Mouse (Mus musculus) hindbrain, embryonic 16.5 days (tissue): ENCODE data around the gene Arhgap44. TPM values are rescaled to one million over a fixed set of nuclear protein-coding genes. Genes with fewer than 3 reads are reported as not detected.

ENCODE experiments used
- ATAC-seq: fragments of 200-750 bp; cut with Nextera tagmentation; 2 replicates; pipeline ENCODE4 v1.8.0; 2017; ENCODE audit warnings: moderate TSS enrichment, moderate library complexity
- H3K27ac ChIP-seq: fragments of 300-500 bp; sonication (generic); 2 replicates; pipeline ENCODE4 v1.5.1; 2014; ENCODE audit warnings: low read depth, mild to moderate bottlenecking, control low read depth, low read length, moderate library complexity
- H3K27me3 ChIP-seq: fragments of 300-500 bp; sonication (generic); replicated peaks from 2 replicates; pipeline ENCODE4 v1.6.1; 2014; ENCODE audit warnings: low read length; ENCODE audit not compliant: control insufficient read depth, insufficient read depth
- H3K36me3 ChIP-seq: fragments of 300-500 bp; sonication (generic); 2 replicates; pipeline ENCODE4 v1.6.1; 2014; ENCODE audit warnings: mild to moderate bottlenecking, low read length, moderate library complexity, mixed read lengths; ENCODE audit not compliant: control insufficient read depth, insufficient read depth
- H3K4me1 ChIP-seq: fragments of 300-500 bp; sonication (generic); 2 replicates; pipeline ENCODE4 v1.6.1; 2014; ENCODE audit warnings: low read depth, low read length; ENCODE audit not compliant: control insufficient read depth, insufficient read depth
- H3K4me2 ChIP-seq: fragments of 300-500 bp; sonication (generic); 2 replicates; pipeline ENCODE4 v1.6.1; 2014; ENCODE audit warnings: mild to moderate bottlenecking, low read length, control low read depth, moderate library complexity
- H3K4me3 ChIP-seq: fragments of 300-500 bp; sonication (generic); 2 replicates; pipeline ENCODE4 v1.5.1; 2014; ENCODE audit warnings: mild to moderate bottlenecking, low read length, control low read depth, moderate library complexity
- H3K9ac ChIP-seq: fragments of 300-500 bp; sonication (generic); 2 replicates; pipeline ENCODE4 v1.6.1; 2014; ENCODE audit warnings: low read depth, mild to moderate bottlenecking, control low read depth, low read length, moderate library complexity
- H3K9me3 ChIP-seq: fragments of 300-500 bp; sonication (generic); 2 replicates; pipeline ENCODE4 v1.6.1; 2014; ENCODE audit warnings: mild to moderate bottlenecking, low read length, moderate library complexity; ENCODE audit not compliant: control insufficient read depth
- WGBS: fragments of 180-500 bp; shearing (Covaris S2); extraction: QIAGEN DNeasy Blood & Tissue Kit; methylation state at CpG from one replicate; pipeline ENCODE4 v1.1.7; 2014; 5-methylcytosine and 5-hydroxymethylcytosine counted together
- polyA plus RNA-seq: library from polyadenylated mRNA; unstranded; fragments of >200 nt; fragmentation: Nextera tagmentation; extraction: Ambion mirVana; gene quantifications from 2 replicates; pipeline ENCODE4 v1.2.1, GENCODE M21; 2015

The Arhgap44 gene
- polyA plus RNA-seq, 1 experiment from 2014 or later, result 21.8 TPM

DNA sequence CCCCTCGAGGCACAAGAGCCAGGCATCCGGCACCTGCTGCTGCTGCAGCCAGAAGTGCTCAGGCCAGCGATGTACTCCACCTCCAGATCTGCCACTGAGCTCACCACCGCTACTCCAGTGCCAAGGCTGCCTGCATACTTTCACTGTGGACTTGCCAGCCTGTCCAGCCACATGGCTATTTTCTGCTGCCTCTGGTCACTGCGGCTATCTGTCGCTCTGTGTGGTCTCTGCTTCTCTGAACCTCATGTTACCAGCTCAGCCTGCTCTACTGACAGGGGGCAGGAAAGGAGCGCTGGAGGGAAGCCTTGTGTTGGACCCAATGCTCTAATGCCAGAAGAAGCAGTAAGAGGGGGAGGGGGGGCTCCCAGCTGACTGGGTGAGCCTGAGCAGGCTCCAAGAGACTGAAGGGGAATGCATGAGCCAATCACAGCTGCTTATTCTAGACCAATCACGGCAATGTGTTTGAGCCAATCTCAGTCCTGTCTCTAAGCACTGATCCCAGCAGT, 37.8 kb downstream of the Arhgap44 start:
- peaks cover 18% of the 10 kb centered on the region for H3K4me1 ChIP-seq
- peak; percentile 92 for ATAC-seq
- H3K9ac ChIP-seq, result no peak overlapping the region; the same call in 1 of the 2 replicates
- H3K27me3 ChIP-seq, result no peaks in the 10 kb centered on the region
- no peak overlapping the region for H3K4me3 ChIP-seq
- no peaks in the 10 kb centered on the region for H3K36me3 ChIP-seq
- H3K27ac ChIP-seq, result peak overlapping the region; percentile 44; the same call in 1 of the 2 replicates
- 54% methylated on average over 8 of the region's 8 CpGs for WGBS
- H3K4me2 ChIP-seq, result peak overlapping the region; percentile 7; the same call in 1 of the 2 replicates
- no peaks in the 10 kb centered on the region for H3K9me3 ChIP-seq

- Histone ChIP-seq H3K4me2 (no peak overlapping the region), H3K27me3 (no peaks in the 10 kb centered on the region), H3K9ac (no peak overlapping the region), H3K27ac (no peak overlapping the region), H3K9me3 (no peaks in the 10 kb centered on the region), H3K4me3 (no peak overlapping the region), H3K36me3 (no peaks in the 10 kb centered on the region), H3K4me1 (peaks cover 9% of the 10 kb centered on the region)
- WGBS, result 89% methylated on average over 4 of the region's 4 CpGs
- ATAC-seq, result no peak
Observed at GRCm38 (mm10) chr11:65120276-65120675, 42.5 kb downstream of the Arhgap44 start.

GRCm38 (mm10) chr11:65115811-65116210, 47.0 kb downstream of the Arhgap44 start:
- H3K4me3 ChIP-seq, result no peak overlapping the region
- no peak overlapping the region for H3K4me2 ChIP-seq
- no peaks in the 10 kb centered on the region for H3K27me3 ChIP-seq
- ATAC-seq, result no peak
- H3K36me3 ChIP-seq, result no peaks in the 10 kb centered on the region
- H3K27ac ChIP-seq, result no peak overlapping the region
- no peaks in the 10 kb centered on the region for H3K9me3 ChIP-seq
- 89% methylated on average over 6 of the region's 6 CpGs for WGBS
- no peak overlapping the region for H3K9ac ChIP-seq
- H3K4me1 ChIP-seq, result peaks cover 11% of the 10 kb centered on the region

GRCm38 (mm10) chr11:65112086-65112485, 50.7 kb downstream of the Arhgap44 start:
- no peak overlapping the region for H3K4me2 ChIP-seq
- no peaks in the 10 kb centered on the region for H3K9me3 ChIP-seq
- no peak overlapping the region for H3K4me3 ChIP-seq
- ATAC-seq, result no peak
- peaks cover 21% of the 10 kb centered on the region for H3K4me1 ChIP-seq
- H3K27me3 ChIP-seq, result no peaks in the 10 kb centered on the region
- H3K27ac ChIP-seq, result no peak overlapping the region
- H3K9ac ChIP-seq, result peak overlapping the region; percentile 25; the same call in 1 of the 2 replicates
- 38% methylated on average over 4 of the region's 4 CpGs for WGBS
- no peaks in the 10 kb centered on the region for H3K36me3 ChIP-seq

DNA sequence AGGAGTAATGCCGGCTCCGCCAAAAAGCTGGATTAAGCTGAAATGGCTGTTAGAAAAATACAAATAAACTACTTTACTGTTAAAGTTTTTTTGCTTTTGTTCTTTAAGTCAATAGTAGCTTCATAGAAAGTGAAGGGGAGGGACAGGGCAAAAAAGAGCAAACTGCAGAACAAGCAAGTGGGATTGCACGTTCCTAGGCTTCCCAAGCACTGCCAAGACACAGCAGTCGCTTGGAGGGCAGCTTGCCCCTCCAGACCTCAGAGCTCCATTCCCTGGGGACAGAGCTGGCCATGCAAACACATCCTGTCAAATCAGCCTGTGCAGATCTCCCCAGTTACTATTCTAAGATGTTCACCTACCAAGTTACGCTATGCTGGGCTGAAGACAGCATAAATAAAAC, 51.1 kb downstream of the Arhgap44 start:
- Histone ChIP-seq H3K4me2 (no peak overlapping the region), H3K9me3 (no peaks in the 10 kb centered on the region), H3K9ac (no peak overlapping the region), H3K27me3 (no peaks in the 10 kb centered on the region), H3K27ac (no peak overlapping the region), H3K36me3 (no peaks in the 10 kb centered on the region), H3K4me3 (no peak overlapping the region), H3K4me1 (peaks cover 21% of the 10 kb centered on the region)
- 52% methylated on average over 5 of the region's 5 CpGs for WGBS
- ATAC-seq, result no peak

DNA sequence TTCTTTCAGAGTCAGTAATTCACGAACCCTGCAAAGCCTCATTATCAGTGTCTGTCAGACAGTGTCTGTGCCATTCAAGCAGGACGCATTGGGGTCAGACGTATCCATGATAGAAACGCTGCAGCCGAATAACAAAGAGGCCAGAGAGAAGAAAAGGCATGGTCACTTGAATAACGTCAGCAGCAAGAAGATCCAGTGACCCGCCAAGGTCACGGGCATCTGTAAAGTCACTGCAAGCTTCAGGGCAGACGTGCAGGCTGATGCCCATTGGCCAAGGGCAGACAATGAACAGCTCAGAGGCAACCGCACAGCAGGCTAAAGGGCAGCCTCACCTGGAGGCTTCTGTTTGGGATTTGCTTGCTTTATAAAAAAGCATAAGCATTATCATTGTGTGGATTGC, 52.7 kb downstream of the Arhgap44 start:
- Histone ChIP-seq H3K9ac (no peak overlapping the region; the same call in 1 of the 2 replicates), H3K4me1 (peaks cover 21% of the 10 kb centered on the region), H3K4me3 (no peak overlapping the region), H3K9me3 (no peaks in the 10 kb centered on the region), H3K36me3 (no peaks in the 10 kb centered on the region), H3K27me3 (no peaks in the 10 kb centered on the region), H3K27ac (no peak overlapping the region), H3K4me2 (no peak overlapping the region)
- WGBS, result 30% methylated on average over 10 of the region's 10 CpGs
- ATAC-seq, result no peak

GRCm38 (mm10) chr11:65107734-65108171, 55.0 kb downstream of the Arhgap44 start:
- H3K4me1 ChIP-seq, result peaks cover 21% of the 10 kb centered on the region
- 0 out of 2 replicates have a peak overlapping the region, but pooled peaks have one; percentile 17 for H3K9ac ChIP-seq
- H3K27ac ChIP-seq, result peak overlapping the region; percentile 12
- H3K4me2 ChIP-seq, result no peak overlapping the region
- peak; percentile 85 for ATAC-seq
- no peak overlapping the region for H3K4me3 ChIP-seq
- no peaks in the 10 kb centered on the region for H3K36me3 ChIP-seq
- H3K27me3 ChIP-seq, result no peaks in the 10 kb centered on the region
- no peaks in the 10 kb centered on the region for H3K9me3 ChIP-seq
- 53% methylated on average over 5 of the region's 5 CpGs for WGBS

DNA sequence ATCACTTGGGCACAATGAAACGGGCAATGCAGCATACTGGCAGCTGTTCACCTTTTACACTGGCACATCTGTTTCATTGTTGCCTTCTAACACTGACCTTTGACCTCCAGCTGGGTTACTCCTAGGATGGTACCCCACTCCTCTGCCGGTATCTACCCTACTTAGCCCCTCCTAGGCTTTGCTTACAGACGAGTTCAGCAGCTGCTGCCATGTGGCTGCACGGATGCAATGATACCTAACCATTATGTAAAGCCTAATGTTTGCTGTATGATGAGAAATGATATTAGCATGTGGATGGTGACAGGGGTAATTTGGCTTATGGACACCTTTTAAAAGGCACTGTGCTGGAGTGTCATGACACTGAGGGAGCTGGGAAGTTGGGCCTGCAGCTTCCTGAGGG, 55.6 kb downstream of the Arhgap44 start:
- no peak overlapping the region for H3K4me3 ChIP-seq

GRCm38 (mm10) chr11:65104076-65104475, 58.7 kb downstream of the Arhgap44 start:
- H3K4me2 ChIP-seq, result no peak overlapping the region
- no peak overlapping the region for H3K4me3 ChIP-seq
- WGBS, result 96% methylated on average over 3 of the region's 3 CpGs
- H3K4me1 ChIP-seq, result peaks cover 14% of the 10 kb centered on the region
- no peaks in the 10 kb centered on the region for H3K27me3 ChIP-seq
- no peak for ATAC-seq
- H3K36me3 ChIP-seq, result no peaks in the 10 kb centered on the region
- H3K9me3 ChIP-seq, result no peaks in the 10 kb centered on the region
- no peak overlapping the region for H3K27ac ChIP-seq
- H3K9ac ChIP-seq, result no peak overlapping the region

More for the DNA sequence above, 55.6 kb downstream of the Arhgap44 start:
- 70% methylated on average over 4 of the region's 4 CpGs for WGBS
- H3K36me3 ChIP-seq, result no peaks in the 10 kb centered on the region
- peaks cover 19% of the 10 kb centered on the region for H3K4me1 ChIP-seq
- no peak overlapping the region for H3K9ac ChIP-seq
- no peaks in the 10 kb centered on the region for H3K9me3 ChIP-seq
- no peak overlapping the region for H3K4me2 ChIP-seq
- peak overlapping the region; percentile 12; the same call in 1 of the 2 replicates for H3K27ac ChIP-seq
- no peaks in the 10 kb centered on the region for H3K27me3 ChIP-seq
- ATAC-seq, result no peak
